17 mouse cellular contexts compared by ENCODE assay signal in genomic region chr6:23876765-23877408, GRCm38 (mm10). TPM values are rescaled to one million over a fixed set of nuclear protein-coding genes. Genes with fewer than 3 reads are reported as not detected.
DNase-seq lines count a peak whose midpoint lies in the region; ATAC-seq and TF ChIP-seq lines count a peak whose summit lies in the region.
"Had no signal": no experiment of that assay in that cellular context is flagged by ENCODE, and none has a peak within 500 bp of the region (broad histone marks: within the 10 kb centered on the region; RNA-seq: fewer than 3 reads in every experiment).

No protein-coding gene starts in this region.

- H3K9me3 ChIP-seq in midbrain, embryonic 11.5 days (ENCODE audit: control insufficient read depth, low read length) = no peaks in the 10 kb centered on the region
- H3K9me3 ChIP-seq in midbrain, embryonic 16.5 days (replicated peaks; ENCODE audit: control insufficient read depth, low read length, poor library complexity, severe bottlenecking) = no peaks in the 10 kb centered on the region
- no peaks in the 10 kb centered on the region for H3K9me3 ChIP-seq in forebrain, embryonic 14.5 days (replicated peaks; ENCODE audit: control insufficient read depth, low read length)
- no peaks in the 10 kb centered on the region for H3K9me3 ChIP-seq in midbrain, postnatal 0 days (ENCODE audit: low read length)
- H3K9me3 ChIP-seq: liver, embryonic 12.5 days; lung, embryonic 15.5 days had no signal

- H3K27ac ChIP-seq in midbrain, embryonic 11.5 days (ENCODE audit: low read depth, low read length) = no peak overlapping the region
- no peak overlapping the region for H3K27ac ChIP-seq in midbrain, embryonic 16.5 days (ENCODE audit: low read length)
- H3K27ac ChIP-seq in forebrain, embryonic 14.5 days (ENCODE audit: low read depth, low read length) = no peak overlapping the region
- H3K27ac ChIP-seq in midbrain, postnatal 0 days (ENCODE audit: low read depth, low read length) = no peak overlapping the region
- H3K27ac ChIP-seq: layer of hippocampus, adult 2 months; left cerebral cortex, adult 2 months; liver, embryonic 12.5 days; lung, embryonic 15.5 days had no signal

- 0 out of 2 replicates have a peak, but pooled peaks cover 2% of the 10 kb centered on the region for H3K4me1 ChIP-seq in midbrain, embryonic 11.5 days (ENCODE audit: control insufficient read depth, insufficient read depth, low read length)
- H3K4me1 ChIP-seq in midbrain, embryonic 16.5 days (ENCODE audit: control insufficient read depth, insufficient read depth, low read length) = no peaks in the 10 kb centered on the region; the same call in 1 of the 2 replicates
- peaks cover 4% of the 10 kb centered on the region; the same call in 1 of the 2 replicates for H3K4me1 ChIP-seq in forebrain, embryonic 14.5 days (ENCODE audit: control insufficient read depth, insufficient read depth, low read length)
- H3K4me1 ChIP-seq in midbrain, postnatal 0 days (ENCODE audit: insufficient read depth, low read length) = no peaks in the 10 kb centered on the region
- H3K4me1 ChIP-seq: liver, embryonic 12.5 days; lung, embryonic 15.5 days had no signal

- H3K4me2 ChIP-seq in midbrain, embryonic 11.5 days = no peak overlapping the region
- no peak overlapping the region; the same call in 1 of the 2 replicates for H3K4me2 ChIP-seq in midbrain, embryonic 16.5 days (ENCODE audit: low read length)
- H3K4me2 ChIP-seq in forebrain, embryonic 14.5 days (ENCODE audit: low read length) = no peak overlapping the region
- no peak overlapping the region for H3K4me2 ChIP-seq in midbrain, postnatal 0 days (ENCODE audit: low read depth, low read length, poor library complexity, severe bottlenecking)
- H3K4me2 ChIP-seq: heart, embryonic 11.5 days; liver, embryonic 12.5 days; lung, embryonic 15.5 days had no signal

- no peak overlapping the region for H3K4me3 ChIP-seq in midbrain, embryonic 11.5 days (ENCODE audit: low read depth, low read length)
- no peak overlapping the region for H3K4me3 ChIP-seq in midbrain, embryonic 16.5 days (ENCODE audit: low read depth, low read length)
- H3K4me3 ChIP-seq in forebrain, embryonic 14.5 days (ENCODE audit: low read depth, low read length) = no peak overlapping the region
- no peak overlapping the region for H3K4me3 ChIP-seq in midbrain, postnatal 0 days (ENCODE audit: low read depth, low read length)
- H3K4me3 ChIP-seq: layer of hippocampus, adult 2 months; left cerebral cortex, adult 2 months; liver, embryonic 12.5 days; lung, embryonic 15.5 days had no signal

- peak; percentile 3 for DNase-seq in embryo, embryonic 10.5 days (ENCODE audit: low spot score)
- DNase-seq in embryo, embryonic 10 days (ENCODE audit: low spot score) = no peak
- no peak for DNase-seq in midbrain, embryonic 11.5 days (ENCODE audit: low spot score, missing footprints)
- peak; percentile 83 for DNase-seq in forebrain, embryonic 14.5 days (ENCODE audit: low spot score)
- peak; percentile 41 for DNase-seq in midbrain, postnatal 0 days (ENCODE audit: low spot score)
- no peak for DNase-seq in right cerebral cortex, adult 2 months (ENCODE audit: low spot score in 2 of 2)
- no peak for DNase-seq in lung, postnatal 4 days
- DNase-seq: adrenal gland, postnatal 10 days; cerebellum, adult 18-20 months; embryo, embryonic 11 days; heart, postnatal 14 days had no signal

- ATAC-seq in midbrain, embryonic 11.5 days (ENCODE audit: low FRiP score) = peak; percentile 62; the same call in 1 of the 2 replicates
- ATAC-seq in midbrain, embryonic 16.5 days = no peak
- ATAC-seq in forebrain, embryonic 14.5 days = peak; percentile 84
- no peak for ATAC-seq in midbrain, postnatal 0 days (ENCODE audit: low FRiP score)
- ATAC-seq: liver, embryonic 12.5 days had no signal

- no peaks in the 10 kb centered on the region for H3K36me3 ChIP-seq in midbrain, embryonic 11.5 days (ENCODE audit: control insufficient read depth, insufficient read depth, low read length)
- no peaks in the 10 kb centered on the region for H3K36me3 ChIP-seq in midbrain, embryonic 16.5 days (ENCODE audit: control insufficient read depth, insufficient read depth, low read length)
- H3K36me3 ChIP-seq in forebrain, embryonic 14.5 days (ENCODE audit: control insufficient read depth, insufficient read depth, low read length) = no peaks in the 10 kb centered on the region
- no peaks in the 10 kb centered on the region for H3K36me3 ChIP-seq in midbrain, postnatal 0 days (ENCODE audit: insufficient read depth, low read length)
- H3K36me3 ChIP-seq: liver, embryonic 12.5 days; lung, embryonic 15.5 days had no signal

- no peak overlapping the region for H3K9ac ChIP-seq in midbrain, embryonic 11.5 days (ENCODE audit: low read length)
- no peak overlapping the region for H3K9ac ChIP-seq in midbrain, embryonic 16.5 days (ENCODE audit: low read depth, low read length)
- no peak overlapping the region for H3K9ac ChIP-seq in forebrain, embryonic 14.5 days (ENCODE audit: low read length)
- no peak overlapping the region for H3K9ac ChIP-seq in midbrain, postnatal 0 days (replicated peaks; ENCODE audit: low read length, poor library complexity, severe bottlenecking)
- H3K9ac ChIP-seq: liver, embryonic 12.5 days; lung, embryonic 15.5 days had no signal

- 61% methylated on average over 4 of the region's 4 CpGs for WGBS in midbrain, embryonic 11.5 days
- WGBS in midbrain, embryonic 16.5 days = 40% methylated on average over 4 of the region's 4 CpGs
- WGBS in forebrain, embryonic 14.5 days = 16% methylated on average over 4 of the region's 4 CpGs
- 40% methylated on average over 4 of the region's 4 CpGs for WGBS in midbrain, postnatal 0 days

- H3K27me3 ChIP-seq in midbrain, embryonic 11.5 days (ENCODE audit: control insufficient read depth, insufficient read depth, low read length) = no peaks in the 10 kb centered on the region
- H3K27me3 ChIP-seq in midbrain, embryonic 16.5 days (ENCODE audit: control insufficient read depth, insufficient read depth, low read depth, low read length) = no peaks in the 10 kb centered on the region
- H3K27me3 ChIP-seq in forebrain, embryonic 14.5 days (replicated peaks; ENCODE audit: control insufficient read depth, insufficient read depth, low read length) = 0 out of 2 replicates have a peak, but pooled peaks cover 2% of the 10 kb centered on the region
- H3K27me3 ChIP-seq in midbrain, postnatal 0 days (ENCODE audit: insufficient read depth, low read length) = no peaks in the 10 kb centered on the region
- H3K27me3 ChIP-seq: liver, embryonic 12.5 days; lung, embryonic 15.5 days had no signal

- no peak for TF ChIP-seq CTCF in midbrain, postnatal 0 days (IDR thresholded peaks at IDR 0.05)

RNA-seq across cellular contexts. Expression of gene Cadps2, which starts 37.7 kb away (rescaled TPM):
- 2.6 and 3.2 TPM in 2 replicates for polyA plus RNA-seq in midbrain, embryonic 11.5 days (2014; fragmentation: Nextera tagmentation; extraction: Ambion mirVana)
- polyA plus RNA-seq in midbrain, embryonic 16.5 days (2015; fragmentation: Nextera tagmentation; extraction: Ambion mirVana) = 6.1 and 8.9 TPM in 2 replicates
- 4.3 and 5.1 TPM in 2 replicates for polyA plus RNA-seq in forebrain, embryonic 14.5 days (2014; fragmentation: Nextera tagmentation; extraction: Ambion mirVana)
- 21.9 and 23.0 TPM in 2 replicates for total RNA-seq in midbrain, postnatal 0 days (2014; rRNA removed)
- 5.0 and 7.3 TPM in 2 replicates for polyA plus RNA-seq in midbrain, postnatal 0 days (2015; fragmentation: Nextera tagmentation; extraction: Ambion mirVana)

Comparison
In these comparisons a context has a peak if more than half of its experiments do, and no peak if none do; other contexts are left out.
1. DNase-seq: peak in embryo, embryonic 10.5 days (single experiment), forebrain, embryonic 14.5 days (single experiment) and midbrain, postnatal 0 days (single experiment); none in embryo, embryonic 10 days (single experiment), midbrain, embryonic 11.5 days (single experiment), right cerebral cortex, adult 2 months (0 of 2) and lung, postnatal 4 days (0 of 2).
2. ATAC-seq: peak in midbrain, embryonic 11.5 days (single experiment) and forebrain, embryonic 14.5 days (single experiment); none in midbrain, embryonic 16.5 days (single experiment) and midbrain, postnatal 0 days (single experiment).